Mouse (Mus musculus): ENCODE data around the gene Slc12a3. TPM values are rescaled to one million over a fixed set of nuclear protein-coding genes. Genes with fewer than 3 reads are reported as not detected.

Slc12a3 gene
- polyA plus RNA-seq, 1 experiment from 2014 or later: not detected

DNA sequence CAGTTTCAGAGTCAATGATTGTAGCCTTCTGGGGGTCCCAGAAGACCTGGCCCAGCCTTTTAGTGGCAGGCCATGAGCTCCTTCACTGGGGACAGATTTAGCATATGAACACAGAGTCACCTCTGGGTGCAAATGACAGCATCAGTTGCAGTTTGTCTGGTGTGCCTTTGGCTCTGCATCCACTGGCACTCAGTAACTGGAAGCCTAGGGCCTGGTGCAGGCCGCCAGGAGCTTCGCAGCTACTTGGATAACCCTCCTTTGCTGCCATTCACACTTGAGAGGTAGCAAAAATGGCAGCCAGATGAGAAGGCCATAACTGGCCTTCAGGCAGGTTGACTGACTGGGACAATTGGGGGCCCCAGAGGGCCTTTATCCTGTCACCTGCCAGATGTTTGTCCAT is 11.3 kb upstream of the Slc12a3 start:
- H3K27ac ChIP-seq (ENCODE audit: low read length): no peak overlapping the region
- H3K4me3 ChIP-seq (ENCODE audit: low read depth, low read length): no peak overlapping the region
- no peak overlapping the region for H3K9ac ChIP-seq (replicated peaks; ENCODE audit: low read depth, low read length)
- no peaks in the 10 kb centered on the region for H3K27me3 ChIP-seq (ENCODE audit: control insufficient read depth, insufficient read depth, low read length)
- 94% methylated on average over 2 of the region's 2 CpGs for WGBS
- H3K4me2 ChIP-seq (replicated peaks; ENCODE audit: low read depth, low read length): no peak overlapping the region
- no peak for ATAC-seq (ENCODE audit: insufficient number of reproducible peaks, insufficient read depth, low FRiP score, low read depth)
- H3K4me1 ChIP-seq (ENCODE audit: control insufficient read depth, insufficient read depth, low read length): no peaks in the 10 kb centered on the region
- peaks cover 4% of the 10 kb centered on the region; the same call in 1 of the 2 replicates for H3K36me3 ChIP-seq (ENCODE audit: control insufficient read depth, insufficient read depth, low read length)
- H3K9me3 ChIP-seq (ENCODE audit: control insufficient read depth, low read depth, low read length): no peaks in the 10 kb centered on the region

DNA sequence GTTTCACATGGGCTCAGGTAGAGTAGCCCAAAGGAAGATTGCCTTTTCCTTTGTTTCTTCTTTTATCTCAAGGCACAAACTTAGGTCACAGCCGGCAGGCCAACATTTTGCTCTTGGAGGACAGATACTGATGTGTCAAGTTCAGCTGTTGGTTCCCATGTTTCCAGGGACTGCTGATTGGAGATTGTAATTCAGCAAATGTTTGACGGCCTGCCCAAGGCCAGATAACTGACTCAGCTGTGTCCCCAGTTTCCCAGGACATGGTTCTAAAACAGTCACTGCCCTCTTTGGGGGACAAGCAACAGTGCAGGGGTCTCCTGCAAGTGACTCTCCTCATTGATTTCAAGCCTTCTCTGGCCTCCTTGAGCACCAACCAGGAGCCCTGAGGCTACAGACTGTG is 9.0 kb upstream of the Slc12a3 start:
- Histone ChIP-seq H3K4me1 (ENCODE audit: control insufficient read depth, insufficient read depth, low read length) (no peaks in the 10 kb centered on the region), H3K9ac (replicated peaks; ENCODE audit: low read depth, low read length) (no peak overlapping the region), H3K4me3 (ENCODE audit: low read depth, low read length) (no peak overlapping the region), H3K9me3 (ENCODE audit: control insufficient read depth, low read depth, low read length) (no peaks in the 10 kb centered on the region), H3K36me3 (ENCODE audit: control insufficient read depth, insufficient read depth, low read length) (no peaks in the 10 kb centered on the region), H3K27me3 (ENCODE audit: control insufficient read depth, insufficient read depth, low read length) (no peaks in the 10 kb centered on the region), H3K4me2 (replicated peaks; ENCODE audit: low read depth, low read length) (no peak overlapping the region), H3K27ac (ENCODE audit: low read length) (no peak overlapping the region)
- ATAC-seq (ENCODE audit: insufficient number of reproducible peaks, insufficient read depth, low FRiP score, low read depth): no peak
- 83% methylated on average over 2 of the region's 2 CpGs for WGBS

DNA sequence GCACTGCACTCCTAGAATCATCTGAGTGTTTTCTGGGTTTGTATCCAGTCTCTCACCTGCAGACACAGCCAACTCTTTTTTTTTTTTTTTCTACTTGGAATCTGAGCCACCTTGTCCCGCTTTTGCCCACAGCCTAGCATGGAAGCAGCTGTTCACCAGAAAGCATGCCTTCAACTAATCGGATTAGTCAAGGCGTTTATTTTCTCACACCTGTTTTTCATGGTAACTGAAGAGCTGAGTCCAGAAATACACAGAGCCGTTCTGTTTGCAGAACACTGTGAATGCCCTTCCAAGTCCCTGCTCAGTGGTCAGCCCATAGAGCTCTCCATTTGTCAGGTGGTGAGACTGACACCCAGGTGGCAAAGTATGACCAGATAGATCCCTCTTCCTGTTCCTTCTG is 6.9 kb upstream of the Slc12a3 start:
- no peaks in the 10 kb centered on the region for H3K9me3 ChIP-seq (ENCODE audit: control insufficient read depth, low read depth, low read length)
- no peak overlapping the region for H3K27ac ChIP-seq (ENCODE audit: low read length)
- H3K27me3 ChIP-seq (ENCODE audit: control insufficient read depth, insufficient read depth, low read length): no peaks in the 10 kb centered on the region
- no peaks in the 10 kb centered on the region for H3K36me3 ChIP-seq (ENCODE audit: control insufficient read depth, insufficient read depth, low read length)
- no peak overlapping the region for H3K4me2 ChIP-seq (replicated peaks; ENCODE audit: low read depth, low read length)
- H3K9ac ChIP-seq (replicated peaks; ENCODE audit: low read depth, low read length): no peak overlapping the region
- ATAC-seq (ENCODE audit: insufficient number of reproducible peaks, insufficient read depth, low FRiP score, low read depth): no peak
- no peak overlapping the region for H3K4me3 ChIP-seq (ENCODE audit: low read depth, low read length)
- H3K4me1 ChIP-seq (ENCODE audit: control insufficient read depth, insufficient read depth, low read length): no peaks in the 10 kb centered on the region
- 60% methylated on average over 4 of the region's 4 CpGs for WGBS

DNA sequence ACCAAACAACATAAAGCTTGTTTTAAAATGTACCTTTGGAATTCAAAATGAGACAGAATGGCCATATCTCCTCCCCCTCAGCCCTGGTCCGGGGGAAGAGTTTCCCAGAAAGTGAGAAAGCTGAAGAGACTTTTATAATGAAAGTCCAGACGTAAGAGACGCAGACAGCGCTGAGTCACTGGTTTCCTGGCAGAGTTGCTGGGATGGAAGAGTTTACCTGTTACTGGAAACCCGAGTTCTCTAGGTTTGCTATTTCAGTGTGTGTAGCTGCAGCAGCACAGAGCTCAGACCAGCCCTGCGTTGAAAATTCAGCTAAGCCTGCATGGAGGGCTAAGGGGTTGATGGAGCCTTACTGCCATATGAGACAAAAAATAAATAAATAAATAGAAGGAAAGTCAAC is 6.0 kb upstream of the Slc12a3 start:
- Histone ChIP-seq H3K4me1 (ENCODE audit: control insufficient read depth, insufficient read depth, low read length) (no peaks in the 10 kb centered on the region), H3K9ac (replicated peaks; ENCODE audit: low read depth, low read length) (no peak overlapping the region), H3K9me3 (ENCODE audit: control insufficient read depth, low read depth, low read length) (no peaks in the 10 kb centered on the region), H3K4me3 (ENCODE audit: low read depth, low read length) (no peak overlapping the region), H3K4me2 (replicated peaks; ENCODE audit: low read depth, low read length) (no peak overlapping the region), H3K27me3 (ENCODE audit: control insufficient read depth, insufficient read depth, low read length) (no peaks in the 10 kb centered on the region), H3K27ac (ENCODE audit: low read length) (no peak overlapping the region), H3K36me3 (ENCODE audit: control insufficient read depth, insufficient read depth, low read length) (no peaks in the 10 kb centered on the region)
- WGBS: 81% methylated on average over 6 of the region's 6 CpGs
- no peak for ATAC-seq (ENCODE audit: insufficient number of reproducible peaks, insufficient read depth, low FRiP score, low read depth)

DNA sequence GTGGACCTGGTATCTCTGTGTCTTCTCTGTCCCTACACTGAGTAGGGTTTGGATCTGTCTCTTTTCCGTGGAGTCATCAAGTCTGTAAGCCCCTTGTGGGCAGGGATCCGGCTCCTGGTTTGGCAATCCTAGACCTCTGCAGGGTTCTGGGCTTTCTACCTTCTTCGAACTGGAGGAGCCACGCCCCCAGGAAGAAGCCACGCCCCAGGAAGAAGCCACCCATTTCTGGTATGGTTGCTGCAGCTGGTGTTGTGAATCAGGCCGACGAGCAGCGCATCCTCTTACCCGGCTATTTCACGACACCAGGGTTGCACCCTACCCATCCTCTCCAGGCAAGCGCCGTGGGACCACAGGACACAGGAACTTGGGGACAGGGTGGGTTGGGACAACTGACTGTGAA is 4.9 kb upstream of the Slc12a3 start:
- H3K4me3 ChIP-seq (ENCODE audit: low read depth, low read length): no peak overlapping the region
- no peak for ATAC-seq (ENCODE audit: insufficient number of reproducible peaks, insufficient read depth, low FRiP score, low read depth)
- H3K27ac ChIP-seq (ENCODE audit: low read length): no peak overlapping the region
- no peak overlapping the region for H3K9ac ChIP-seq (replicated peaks; ENCODE audit: low read depth, low read length)
- H3K27me3 ChIP-seq (ENCODE audit: control insufficient read depth, insufficient read depth, low read length): no peaks in the 10 kb centered on the region
- H3K4me2 ChIP-seq (replicated peaks; ENCODE audit: low read depth, low read length): no peak overlapping the region
- 62% methylated on average over 12 of the region's 12 CpGs for WGBS
- H3K9me3 ChIP-seq (ENCODE audit: control insufficient read depth, low read depth, low read length): no peaks in the 10 kb centered on the region
- H3K4me1 ChIP-seq (ENCODE audit: control insufficient read depth, insufficient read depth, low read length): no peaks in the 10 kb centered on the region
- H3K36me3 ChIP-seq (ENCODE audit: control insufficient read depth, insufficient read depth, low read length): no peaks in the 10 kb centered on the region

DNA sequence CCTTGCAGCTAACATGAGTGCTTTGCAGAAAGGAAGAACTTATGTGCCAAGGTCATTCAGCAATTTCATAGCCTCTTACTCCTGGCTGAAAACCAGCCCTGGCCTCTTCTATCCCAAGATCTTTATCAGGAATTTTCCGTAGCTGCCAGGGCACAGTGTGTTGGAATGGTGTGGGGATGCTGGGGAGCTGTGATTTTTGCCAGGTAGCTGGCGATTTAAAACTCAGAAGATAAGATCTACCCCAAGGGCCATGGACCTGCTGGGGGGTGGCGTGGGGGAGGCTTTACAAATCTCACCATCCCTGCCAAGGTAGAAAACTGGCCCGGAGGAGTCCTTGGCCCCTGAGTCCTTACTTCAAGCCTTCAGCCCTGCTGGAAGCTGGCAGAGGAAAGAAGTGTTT is 3.0 kb upstream of the Slc12a3 start:
- ATAC-seq (ENCODE audit: insufficient number of reproducible peaks, insufficient read depth, low FRiP score, low read depth): no peak
- H3K4me3 ChIP-seq (ENCODE audit: low read depth, low read length): no peak overlapping the region
- H3K4me2 ChIP-seq (replicated peaks; ENCODE audit: low read depth, low read length): no peak overlapping the region
- no peak overlapping the region for H3K27ac ChIP-seq (ENCODE audit: low read length)
- H3K9ac ChIP-seq (replicated peaks; ENCODE audit: low read depth, low read length): no peak overlapping the region
- H3K36me3 ChIP-seq (ENCODE audit: control insufficient read depth, insufficient read depth, low read length): no peaks in the 10 kb centered on the region
- H3K27me3 ChIP-seq (ENCODE audit: control insufficient read depth, insufficient read depth, low read length): no peaks in the 10 kb centered on the region
- 51% methylated on average over 4 of the region's 4 CpGs for WGBS
- H3K4me1 ChIP-seq (ENCODE audit: control insufficient read depth, insufficient read depth, low read length): no peaks in the 10 kb centered on the region
- no peaks in the 10 kb centered on the region for H3K9me3 ChIP-seq (ENCODE audit: control insufficient read depth, low read depth, low read length)

DNA sequence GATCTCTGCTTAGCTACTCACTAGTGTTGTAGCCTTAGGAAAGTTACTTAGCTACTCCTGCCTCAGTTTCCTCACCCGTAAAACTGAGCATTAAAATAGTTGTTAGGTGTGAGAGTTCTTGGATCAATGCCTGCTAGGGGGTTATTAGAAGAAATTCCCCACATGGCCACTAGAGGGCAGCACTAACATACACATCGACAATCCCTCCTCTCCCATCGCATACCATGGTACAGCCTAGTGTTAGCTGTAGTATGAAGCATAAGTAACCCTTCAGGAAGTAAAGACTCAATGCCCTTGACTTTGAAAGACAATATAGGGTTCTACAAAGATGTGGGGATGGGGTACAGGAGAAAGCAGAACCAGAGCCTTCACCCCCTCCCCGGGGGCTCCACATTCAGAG is 1.7 kb downstream of the Slc12a3 start:
- peak; percentile 56; the same call in 1 of the 2 replicates for ATAC-seq (ENCODE audit: insufficient number of reproducible peaks, insufficient read depth, low FRiP score, low read depth)
- WGBS: 31% methylated on average over 4 of the region's 4 CpGs
- H3K4me2 ChIP-seq (replicated peaks; ENCODE audit: low read depth, low read length): no peak overlapping the region

DNA sequence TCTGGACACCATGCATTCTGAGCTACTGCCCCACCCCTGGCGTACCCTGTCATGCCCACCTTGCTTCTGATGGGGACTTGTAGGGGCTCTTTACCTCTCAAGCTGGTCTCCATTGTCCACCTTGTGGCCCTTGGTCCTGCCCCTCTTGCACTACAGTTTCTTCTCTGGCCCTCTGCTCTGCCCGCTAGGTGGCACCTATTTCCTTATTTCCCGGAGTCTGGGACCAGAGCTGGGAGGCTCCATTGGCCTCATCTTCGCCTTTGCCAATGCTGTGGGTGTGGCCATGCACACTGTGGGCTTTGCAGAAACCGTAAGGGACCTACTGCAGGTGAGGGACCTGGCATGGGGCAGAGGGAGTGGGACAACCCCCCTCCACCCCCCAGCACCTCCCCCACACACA is 4.3 kb downstream of the Slc12a3 start:
- no peak for ATAC-seq (ENCODE audit: insufficient number of reproducible peaks, insufficient read depth, low FRiP score, low read depth)
- 43% methylated on average over 5 of the region's 5 CpGs for WGBS
- no peak overlapping the region for H3K9ac ChIP-seq (replicated peaks; ENCODE audit: low read depth, low read length)

More for the DNA sequence above, 1.7 kb downstream of the Slc12a3 start:
- Histone ChIP-seq H3K4me1 (ENCODE audit: control insufficient read depth, insufficient read depth, low read length) (no peaks in the 10 kb centered on the region), H3K36me3 (ENCODE audit: control insufficient read depth, insufficient read depth, low read length) (no peaks in the 10 kb centered on the region), H3K27me3 (ENCODE audit: control insufficient read depth, insufficient read depth, low read length) (no peaks in the 10 kb centered on the region), H3K9me3 (ENCODE audit: control insufficient read depth, low read depth, low read length) (no peaks in the 10 kb centered on the region), H3K4me3 (ENCODE audit: low read depth, low read length) (no peak overlapping the region), H3K27ac (ENCODE audit: low read length) (no peak overlapping the region), H3K9ac (replicated peaks; ENCODE audit: low read depth, low read length) (no peak overlapping the region)

DNA sequence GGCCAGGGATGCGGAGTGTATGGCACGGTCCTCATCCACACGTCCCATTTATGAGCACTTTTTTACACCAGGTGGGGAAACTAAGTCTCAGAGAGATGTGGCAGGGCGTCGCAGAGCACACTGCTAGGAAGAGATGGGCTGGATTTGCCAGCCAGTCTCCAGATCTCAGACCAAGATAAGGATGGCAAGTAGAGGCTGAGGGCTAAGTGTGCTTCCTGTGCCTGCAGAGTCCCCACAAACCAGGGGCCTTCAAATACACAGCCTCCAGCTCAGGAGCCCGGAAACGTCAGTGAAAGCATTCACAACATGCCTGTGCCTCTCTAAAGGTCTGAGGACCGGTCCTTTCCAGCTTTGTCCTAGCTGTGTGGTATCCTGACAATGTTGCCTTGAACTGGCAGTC is 8.6 kb downstream of the Slc12a3 start:
- no peak overlapping the region for H3K9ac ChIP-seq (replicated peaks; ENCODE audit: low read depth, low read length)
- no peak overlapping the region for H3K4me2 ChIP-seq (replicated peaks; ENCODE audit: low read depth, low read length)
- no peaks in the 10 kb centered on the region for H3K9me3 ChIP-seq (ENCODE audit: control insufficient read depth, low read depth, low read length)
- no peak overlapping the region for H3K27ac ChIP-seq (ENCODE audit: low read length)
- no peaks in the 10 kb centered on the region for H3K36me3 ChIP-seq (ENCODE audit: control insufficient read depth, insufficient read depth, low read length)
- no peak overlapping the region for H3K4me3 ChIP-seq (ENCODE audit: low read depth, low read length)
- no peaks in the 10 kb centered on the region for H3K27me3 ChIP-seq (ENCODE audit: control insufficient read depth, insufficient read depth, low read length)
- no peak for ATAC-seq (ENCODE audit: insufficient number of reproducible peaks, insufficient read depth, low FRiP score, low read depth)
- WGBS: 75% methylated on average over 8 of the region's 8 CpGs
- H3K4me1 ChIP-seq (ENCODE audit: control insufficient read depth, insufficient read depth, low read length): no peaks in the 10 kb centered on the region

More for the DNA sequence above, 4.3 kb downstream of the Slc12a3 start:
- Histone ChIP-seq H3K9me3 (ENCODE audit: control insufficient read depth, low read depth, low read length) (no peaks in the 10 kb centered on the region), H3K36me3 (ENCODE audit: control insufficient read depth, insufficient read depth, low read length) (no peaks in the 10 kb centered on the region), H3K27me3 (ENCODE audit: control insufficient read depth, insufficient read depth, low read length) (no peaks in the 10 kb centered on the region), H3K27ac (ENCODE audit: low read length) (no peak overlapping the region), H3K4me2 (replicated peaks; ENCODE audit: low read depth, low read length) (no peak overlapping the region), H3K4me1 (ENCODE audit: control insufficient read depth, insufficient read depth, low read length) (no peaks in the 10 kb centered on the region), H3K4me3 (ENCODE audit: low read depth, low read length) (no peak overlapping the region)
